Comparison of ENCODE assay signal across 11 mouse cellular contexts in genomic region chr1:182520938-182521500, GRCm38 (mm10). TPM values are rescaled to one million over a fixed set of nuclear protein-coding genes. Genes with fewer than 3 reads are reported as not detected.
A peak's percentile ranks its signal among the peaks of the same experiment; 100 is the strongest.
DNase-seq lines count a peak whose midpoint lies in the region; ATAC-seq lines count a peak whose summit lies in the region.
"Had no signal": no experiment of that assay in that cellular context is flagged by ENCODE, and none has a peak within 500 bp of the region (broad histone marks: within the 10 kb centered on the region; RNA-seq: fewer than 3 reads in every experiment).

No protein-coding gene starts in this region.

- no peaks in the 10 kb centered on the region for H3K27me3 ChIP-seq in lung, embryonic 15.5 days
- H3K27me3 ChIP-seq in heart, embryonic 15.5 days: no peaks in the 10 kb centered on the region
- no peaks in the 10 kb centered on the region for H3K27me3 ChIP-seq in stomach, embryonic 14.5 days (ENCODE audit: control insufficient read depth, insufficient read depth, low read length)

- no peaks in the 10 kb centered on the region for H3K36me3 ChIP-seq in lung, embryonic 15.5 days
- no peaks in the 10 kb centered on the region for H3K36me3 ChIP-seq in heart, embryonic 15.5 days
- H3K36me3 ChIP-seq in stomach, embryonic 14.5 days (ENCODE audit: control insufficient read depth, insufficient read depth, low read length): no peaks in the 10 kb centered on the region
- H3K36me3 ChIP-seq: liver, embryonic 12.5 days; midbrain, embryonic 12.5 days had no signal

- peaks cover 33% of the 10 kb centered on the region for H3K4me1 ChIP-seq in lung, embryonic 15.5 days
- H3K4me1 ChIP-seq in heart, embryonic 15.5 days (replicated peaks): peaks cover 39% of the 10 kb centered on the region
- peaks cover 29% of the 10 kb centered on the region for H3K4me1 ChIP-seq in stomach, embryonic 14.5 days (ENCODE audit: control insufficient read depth, insufficient read depth, low read length)

- H3K9me3 ChIP-seq in lung, embryonic 15.5 days: no peaks in the 10 kb centered on the region
- no peaks in the 10 kb centered on the region for H3K9me3 ChIP-seq in heart, embryonic 15.5 days (replicated peaks)
- no peaks in the 10 kb centered on the region for H3K9me3 ChIP-seq in stomach, embryonic 14.5 days (ENCODE audit: control insufficient read depth, low read depth, low read length)
- H3K9me3 ChIP-seq: liver, embryonic 12.5 days; midbrain, embryonic 12.5 days had no signal

- no peak overlapping the region for H3K4me2 ChIP-seq in lung, embryonic 15.5 days
- H3K4me2 ChIP-seq in heart, embryonic 15.5 days: no peak overlapping the region
- no peak overlapping the region for H3K4me2 ChIP-seq in stomach, embryonic 14.5 days (replicated peaks; ENCODE audit: low read depth, low read length)
- H3K4me2 ChIP-seq: liver, embryonic 12.5 days; midbrain, embryonic 12.5 days had no signal

- H3K27ac ChIP-seq in lung, embryonic 15.5 days: peak overlapping the region; percentile 81
- peak overlapping the region; percentile 83 for H3K27ac ChIP-seq in heart, embryonic 15.5 days
- H3K27ac ChIP-seq in stomach, embryonic 14.5 days (ENCODE audit: low read length): peak overlapping the region; percentile 83
- H3K27ac ChIP-seq: liver, embryonic 12.5 days; midbrain, embryonic 12.5 days had no signal

- WGBS in lung, embryonic 15.5 days: 68% methylated on average over 8 of the region's 8 CpGs
- 55% methylated on average over 8 of the region's 8 CpGs for WGBS in heart, embryonic 15.5 days
- WGBS in stomach, embryonic 14.5 days: 61% methylated on average over 8 of the region's 8 CpGs

- intact Hi-C loops in heart, postnatal 36 days (cut with DNase I): no loop called here

- no peak overlapping the region for H3K4me3 ChIP-seq in lung, embryonic 15.5 days
- H3K4me3 ChIP-seq in heart, embryonic 15.5 days: no peak overlapping the region
- no peak overlapping the region for H3K4me3 ChIP-seq in stomach, embryonic 14.5 days (ENCODE audit: low read depth, low read length)
- H3K4me3 ChIP-seq: liver, embryonic 12.5 days; midbrain, embryonic 12.5 days had no signal

- H3K9ac ChIP-seq in lung, embryonic 15.5 days: no peak overlapping the region
- 0 out of 2 replicates have a peak overlapping the region, but pooled peaks have one; percentile 5 for H3K9ac ChIP-seq in heart, embryonic 15.5 days
- H3K9ac ChIP-seq in stomach, embryonic 14.5 days (replicated peaks; ENCODE audit: low read depth, low read length): no peak overlapping the region
- H3K9ac ChIP-seq: liver, embryonic 12.5 days; midbrain, embryonic 12.5 days had no signal

- peak; percentile 78 for DNase-seq in heart, adult 11 months
- no peak for DNase-seq in heart, postnatal 36 days
- no peak for DNase-seq in lung, postnatal 4 days
- no peak for DNase-seq in embryo, embryonic 10.5 days (ENCODE audit: low spot score)
- DNase-seq in left cerebral cortex, adult 18-20 months (ENCODE audit: low spot score in 2 of 2): no peak
- DNase-seq: kidney, postnatal 36 days had no signal

- no peak for ATAC-seq in lung, embryonic 15.5 days (ENCODE audit: borderline replicate concordance, extremely low read depth, low FRiP score, low TSS enrichment)
- ATAC-seq in heart, embryonic 15.5 days (replicated peaks; ENCODE audit: insufficient number of reproducible peaks, insufficient read depth, low FRiP score, low read depth): no peak
- ATAC-seq in stomach, embryonic 14.5 days (ENCODE audit: insufficient number of reproducible peaks, insufficient read depth, low FRiP score, low read depth): no peak
- ATAC-seq: liver, embryonic 12.5 days had no signal

RNA-seq across cellular contexts. Expression of gene Capn2, which starts 3.6 kb away (rescaled TPM):
- 10 to 100 TPM; 58.7 to 79.0 TPM for total RNA-seq in heart, postnatal 36 days (2021)
- polyA plus RNA-seq in lung, embryonic 15.5 days (2015; fragmentation: Nextera tagmentation; extraction: Ambion mirVana): 135 and 136 TPM in 2 replicates
- 84.9 and 94.3 TPM in 2 replicates for polyA plus RNA-seq in heart, embryonic 15.5 days (2015; fragmentation: Nextera tagmentation; extraction: Ambion mirVana)
- 89.2 and 96.4 TPM in 2 replicates for polyA plus RNA-seq in stomach, embryonic 14.5 days (2014; fragmentation: Nextera tagmentation; extraction: Ambion mirVana)
- 10 to 100 TPM; 65.1 to 66.8 TPM for total RNA-seq in left cerebral cortex, adult 18-20 months (2021)

RNA-seq across cellular contexts. Expression of gene Capn8, which starts 43.8 kb away (rescaled TPM):
- not detected for total RNA-seq in heart, postnatal 36 days (2021)
- 0.09 TPM in 1 of 2 replicates, not detected in the other for polyA plus RNA-seq in lung, embryonic 15.5 days (2015; fragmentation: Nextera tagmentation; extraction: Ambion mirVana)
- polyA plus RNA-seq in heart, embryonic 15.5 days (2015; fragmentation: Nextera tagmentation; extraction: Ambion mirVana): not detected in 2 replicates
- polyA plus RNA-seq in stomach, embryonic 14.5 days (2014; fragmentation: Nextera tagmentation; extraction: Ambion mirVana): 1.1 and 1.5 TPM in 2 replicates
- total RNA-seq in left cerebral cortex, adult 18-20 months (2021): not detected
- polyA plus RNA-seq: liver, embryonic 12.5 days had no signal
